Mouse (Mus musculus): ENCODE results near the gene Ebf3. TPM values are rescaled to one million over a fixed set of nuclear protein-coding genes. Genes with fewer than 3 reads are reported as not detected.

Gene Ebf3
- polyA plus RNA-seq, 1 experiment: 9.4 TPM

DNA sequence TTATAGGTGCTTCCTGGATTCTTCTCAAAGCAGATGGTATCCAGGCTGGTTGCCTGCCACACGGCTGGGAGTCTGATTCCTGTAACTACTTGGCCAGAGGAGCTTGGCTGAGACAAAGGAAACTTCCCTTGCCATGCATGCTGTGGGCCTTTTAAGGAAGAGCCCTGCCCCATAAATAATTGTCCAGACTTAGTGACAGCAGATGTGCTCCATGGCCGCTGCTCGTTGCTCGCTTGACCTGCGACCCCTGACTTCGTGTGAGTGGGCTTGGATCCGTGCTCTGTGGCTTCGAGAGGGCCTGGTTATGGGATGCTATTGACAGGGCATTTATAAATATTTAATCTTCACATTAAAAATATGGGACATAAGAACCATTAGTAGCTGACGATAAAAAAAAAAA is 142.0 kb downstream of the Ebf3 start:
- H3K4me3 ChIP-seq (replicated peaks; ENCODE audit: insufficient read depth, low read depth, low read length): no peak overlapping the region
- no peak overlapping the region for H3K27ac ChIP-seq (ENCODE audit: insufficient read depth, low read length)
- no peak for DNase-seq
- 27% methylated on average over 9 of the region's 9 CpGs for WGBS
- H3K27me3 ChIP-seq (ENCODE audit: control insufficient read depth, insufficient read depth, low read length): no peaks in the 10 kb centered on the region; the same call in 1 of the 2 replicates
- TF ChIP-seq CTCF (IDR thresholded peaks at IDR 0.05; ENCODE audit: borderline replicate concordance, insufficient read depth, low read depth, low read length): no peak
- H3K4me1 ChIP-seq (ENCODE audit: control insufficient read depth, insufficient read depth, low read length): no peaks in the 10 kb centered on the region

GRCm38 (mm10) chr7:137159086-137159485 is 155.2 kb downstream of the Ebf3 start:
- H3K27me3 ChIP-seq (ENCODE audit: control insufficient read depth, insufficient read depth, low read length): no peaks in the 10 kb centered on the region
- H3K4me1 ChIP-seq (ENCODE audit: control insufficient read depth, insufficient read depth, low read length): no peaks in the 10 kb centered on the region
- H3K4me3 ChIP-seq (replicated peaks; ENCODE audit: insufficient read depth, low read depth, low read length): no peak overlapping the region
- TF ChIP-seq CTCF (IDR thresholded peaks at IDR 0.05; ENCODE audit: borderline replicate concordance, insufficient read depth, low read depth, low read length) (no peak), POLR2A (IDR thresholded peaks at IDR 0.05; ENCODE audit: borderline replicate concordance, insufficient read depth, low read length) (no peak)
- DNase-seq: no peak
- no peak overlapping the region for H3K27ac ChIP-seq (ENCODE audit: insufficient read depth, low read length)

DNA sequence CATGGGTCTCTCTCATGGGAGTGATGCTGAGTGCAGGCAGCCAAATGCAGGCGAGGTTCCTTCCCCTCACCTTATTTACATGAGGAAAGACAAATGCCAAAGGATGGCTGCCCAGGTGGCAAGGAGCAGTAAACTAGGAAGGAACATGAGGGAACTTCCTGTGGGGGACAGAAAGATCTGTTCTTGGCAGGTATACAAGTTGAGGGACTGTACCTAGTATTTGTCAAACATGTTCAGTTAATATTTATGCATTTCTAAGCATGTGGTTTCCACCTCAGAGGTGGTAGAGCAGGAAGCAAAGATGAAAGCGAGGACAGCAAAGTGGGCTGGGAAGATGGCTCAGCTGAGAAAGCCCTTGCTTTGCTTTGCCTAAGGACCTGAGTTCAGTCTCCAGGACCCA is 159.6 kb downstream of the Ebf3 start:
- Histone ChIP-seq H3K27me3 (ENCODE audit: control insufficient read depth, insufficient read depth, low read length) (no peaks in the 10 kb centered on the region), H3K27ac (ENCODE audit: insufficient read depth, low read length) (no peak overlapping the region), H3K4me1 (ENCODE audit: control insufficient read depth, insufficient read depth, low read length) (no peaks in the 10 kb centered on the region), H3K4me3 (replicated peaks; ENCODE audit: insufficient read depth, low read depth, low read length) (no peak overlapping the region)
- TF ChIP-seq CTCF (IDR thresholded peaks at IDR 0.05; ENCODE audit: borderline replicate concordance, insufficient read depth, low read depth, low read length): no peak
- TF ChIP-seq POLR2A (IDR thresholded peaks at IDR 0.05; ENCODE audit: borderline replicate concordance, insufficient read depth, low read length): no peak
- no peak for DNase-seq
- WGBS: 79% methylated on average over 2 of the region's 2 CpGs

GRCm38 (mm10) chr7:137151854-137152253 is 162.4 kb downstream of the Ebf3 start:
- WGBS: 95% methylated on average over 2 of the region's 2 CpGs
- TF ChIP-seq POLR2A (IDR thresholded peaks at IDR 0.05; ENCODE audit: borderline replicate concordance, insufficient read depth, low read length) (no peak), CTCF (IDR thresholded peaks at IDR 0.05; ENCODE audit: borderline replicate concordance, insufficient read depth, low read depth, low read length) (no peak)

DNA sequence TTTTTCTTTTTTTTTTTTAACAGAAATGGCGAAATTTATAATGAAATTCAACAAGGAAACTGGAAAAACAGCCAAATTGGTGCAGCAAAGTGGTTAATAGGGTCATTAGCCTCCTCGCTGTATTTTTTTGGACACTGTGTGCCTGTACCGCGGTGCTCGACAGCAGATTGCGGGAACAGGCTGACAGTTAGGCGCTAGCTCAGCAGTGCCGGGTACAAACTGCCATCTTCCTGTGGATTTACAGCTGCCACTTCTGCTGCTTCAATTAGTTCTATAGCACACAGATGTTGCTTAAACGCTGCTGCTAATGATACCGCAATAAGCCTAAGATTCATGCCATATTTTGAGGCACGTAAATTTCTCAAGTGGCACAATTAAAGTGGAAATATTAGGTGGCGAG is 167.1 kb downstream of the Ebf3 start:
- WGBS: 6% methylated on average over 12 of the region's 12 CpGs
- no peak overlapping the region for H3K4me3 ChIP-seq (replicated peaks; ENCODE audit: insufficient read depth, low read depth, low read length)
- no peaks in the 10 kb centered on the region; the same call in 1 of the 2 replicates for H3K27me3 ChIP-seq (ENCODE audit: control insufficient read depth, insufficient read depth, low read length)
- no peak for TF ChIP-seq POLR2A (IDR thresholded peaks at IDR 0.05; ENCODE audit: borderline replicate concordance, insufficient read depth, low read length)
- no peak for TF ChIP-seq CTCF (IDR thresholded peaks at IDR 0.05; ENCODE audit: borderline replicate concordance, insufficient read depth, low read depth, low read length)
- no peak overlapping the region for H3K27ac ChIP-seq (ENCODE audit: insufficient read depth, low read length)
- no peaks in the 10 kb centered on the region for H3K4me1 ChIP-seq (ENCODE audit: control insufficient read depth, insufficient read depth, low read length)
- peak in 1 of 2 experiments; percentile 8 for DNase-seq

More at GRCm38 (mm10) chr7:137151854-137152253, 162.4 kb downstream of the Ebf3 start:
- no peak overlapping the region for H3K4me3 ChIP-seq (replicated peaks; ENCODE audit: insufficient read depth, low read depth, low read length)
- H3K27me3 ChIP-seq (ENCODE audit: control insufficient read depth, insufficient read depth, low read length): no peaks in the 10 kb centered on the region
- H3K4me1 ChIP-seq (ENCODE audit: control insufficient read depth, insufficient read depth, low read length): no peaks in the 10 kb centered on the region
- H3K27ac ChIP-seq (ENCODE audit: insufficient read depth, low read length): no peak overlapping the region
- DNase-seq: no peak

Other genes with a start within 250 kb of the Ebf3 start
- gene 9430038I01Rik, start 96.3 kb upstream of the Ebf3 start, polyA plus RNA-seq (2012; rRNA removed): 3.0 and 3.6 TPM in 2 replicates
- gene Glrx3, start 123.2 kb upstream of the Ebf3 start, polyA plus RNA-seq (2012; rRNA removed): 122 and 129 TPM in 2 replicates

All from cerebellum, adult 2 months (tissue).